ENCODE assay signal across 18 mouse cellular contexts in genomic region chr14:78447542-78447941, GRCm38 (mm10).
"Had no signal": no experiment of that assay in that cellular context is flagged by ENCODE, and none has a peak within 500 bp of the region (broad histone marks: within the 10 kb centered on the region; RNA-seq: fewer than 3 reads in every experiment).

No protein-coding gene starts in this region.

- ATAC-seq: liver, postnatal 0 days; lung, postnatal 0 days; midbrain, embryonic 13.5 days; midbrain, embryonic 15.5 days had no signal

- DNase-seq: liver, postnatal 0 days; lung, adult 2 months; lung, postnatal 14 days; lung, postnatal 36 days; right cerebral cortex, postnatal 14 days; thymus, adult 2 months; thymus, postnatal 14 days; thymus, postnatal 36 days had no signal

- H3K4me1 ChIP-seq: lung, embryonic 15.5 days; megakaryocyte, embryonic 14.5 days; midbrain, embryonic 13.5 days; midbrain, embryonic 15.5 days; neural tube, embryonic 12.5 days; stomach, embryonic 15.5 days had no signal

- H3K36me3 ChIP-seq: lung, embryonic 15.5 days; midbrain, embryonic 13.5 days; midbrain, embryonic 15.5 days; neural tube, embryonic 12.5 days; stomach, embryonic 15.5 days had no signal

- H3K9ac ChIP-seq: liver, postnatal 0 days; lung, embryonic 15.5 days; midbrain, embryonic 13.5 days; midbrain, embryonic 15.5 days; neural tube, embryonic 12.5 days; stomach, embryonic 15.5 days had no signal

- H3K27ac ChIP-seq: lung, embryonic 15.5 days; macrophage; midbrain, embryonic 13.5 days; midbrain, embryonic 15.5 days; neural tube, embryonic 12.5 days; stomach, embryonic 15.5 days; stomach, postnatal 0 days had no signal

- H3K4me3 ChIP-seq: lung, embryonic 15.5 days; megakaryocyte, embryonic 14.5 days; midbrain, embryonic 13.5 days; midbrain, embryonic 15.5 days; neural tube, embryonic 12.5 days; stomach, embryonic 15.5 days had no signal

- H3K27me3 ChIP-seq: lung, embryonic 15.5 days; midbrain, embryonic 13.5 days; midbrain, embryonic 15.5 days; neural tube, embryonic 12.5 days; stomach, embryonic 15.5 days had no signal

- H3K9me3 ChIP-seq: lung, embryonic 15.5 days; midbrain, embryonic 15.5 days; neural tube, embryonic 12.5 days; stomach, embryonic 15.5 days had no signal

- H3K4me2 ChIP-seq: lung, embryonic 15.5 days; midbrain, embryonic 11.5 days; midbrain, embryonic 13.5 days; midbrain, embryonic 15.5 days; neural tube, embryonic 12.5 days; stomach, embryonic 15.5 days had no signal
